Comparison of ENCODE assay signal across 8 mouse cellular contexts in the genomic region with DNA sequence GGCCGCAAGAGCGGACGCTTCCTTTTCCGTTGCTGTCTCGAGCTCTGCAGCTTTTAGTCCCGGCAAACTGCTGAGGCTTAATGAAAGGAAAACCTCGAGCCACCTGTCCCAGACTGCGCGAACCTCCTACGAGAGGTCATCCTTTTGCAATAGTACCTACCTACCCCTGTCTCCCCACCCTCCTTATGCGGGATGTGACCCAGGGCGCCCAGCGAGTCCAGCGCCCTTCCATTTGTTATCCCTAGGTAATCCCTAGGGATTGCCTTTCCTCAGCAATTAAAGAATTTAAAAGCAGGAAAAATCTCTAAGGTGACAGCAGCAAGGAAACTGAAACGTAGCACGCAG. TPM values are rescaled to one million over a fixed set of nuclear protein-coding genes. Genes with fewer than 3 reads are reported as not detected.
DNase-seq lines count a peak whose midpoint lies in the region; ATAC-seq and TF ChIP-seq lines count a peak whose summit lies in the region.

No protein-coding gene starts in this region.

- H3K9ac ChIP-seq in kidney, embryonic 16.5 days (replicated peaks; ENCODE audit: low read length), result peak overlapping the region; percentile 67
- peak overlapping the region; percentile 74 for H3K9ac ChIP-seq in embryonic facial prominence, embryonic 14.5 days (ENCODE audit: low read depth, low read length)
- peak overlapping the region; percentile 43 for H3K9ac ChIP-seq in intestine, postnatal 0 days (ENCODE audit: low read depth, low read length)
- peak overlapping the region; percentile 73 for H3K9ac ChIP-seq in neural tube, embryonic 12.5 days

- peak overlapping the region; percentile 52 for H3K4me3 ChIP-seq in kidney, embryonic 16.5 days (ENCODE audit: low read length)
- H3K4me3 ChIP-seq in embryonic facial prominence, embryonic 14.5 days (ENCODE audit: low read depth, low read length), result peak overlapping the region; percentile 48
- H3K4me3 ChIP-seq in intestine, postnatal 0 days (ENCODE audit: low read depth, low read length), result peak overlapping the region; percentile 51
- peak overlapping the region; percentile 36 for H3K4me3 ChIP-seq in neural tube, embryonic 12.5 days

- WGBS in kidney, embryonic 16.5 days, result under 1% methylated on average over 16 of the region's 16 CpGs
- WGBS in embryonic facial prominence, embryonic 14.5 days, result under 1% methylated on average over 16 of the region's 16 CpGs
- under 1% methylated on average over 16 of the region's 16 CpGs for WGBS in intestine, postnatal 0 days
- 1% methylated on average over 16 of the region's 16 CpGs for WGBS in neural tube, embryonic 12.5 days

- TF ChIP-seq CTCF in intestine, postnatal 0 days (IDR thresholded peaks at IDR 0.05; ENCODE audit: low read depth), result no peak

- H3K36me3 ChIP-seq in kidney, embryonic 16.5 days (ENCODE audit: insufficient read depth, low read length), result peaks cover 25% of the 10 kb centered on the region
- peaks cover 31% of the 10 kb centered on the region for H3K36me3 ChIP-seq in embryonic facial prominence, embryonic 14.5 days (ENCODE audit: control insufficient read depth, insufficient read depth, low read length)
- H3K36me3 ChIP-seq in intestine, postnatal 0 days (ENCODE audit: control insufficient read depth, insufficient read depth), result peaks cover 13% of the 10 kb centered on the region; the same call in 1 of the 2 replicates
- H3K36me3 ChIP-seq in neural tube, embryonic 12.5 days, result peaks cover 25% of the 10 kb centered on the region

- peaks cover 11% of the 10 kb centered on the region; the same call in 1 of the 2 replicates for H3K4me1 ChIP-seq in kidney, embryonic 16.5 days (ENCODE audit: insufficient read depth, low read length)
- H3K4me1 ChIP-seq in embryonic facial prominence, embryonic 14.5 days (ENCODE audit: control insufficient read depth, insufficient read depth, low read length), result peaks cover 3% of the 10 kb centered on the region; the same call in 1 of the 2 replicates
- no peaks in the 10 kb centered on the region for H3K4me1 ChIP-seq in intestine, postnatal 0 days (replicated peaks; ENCODE audit: control insufficient read depth, insufficient read depth, low read length)
- no peaks in the 10 kb centered on the region for H3K4me1 ChIP-seq in neural tube, embryonic 12.5 days

- no peak overlapping the region for H3K27ac ChIP-seq in kidney, embryonic 16.5 days (ENCODE audit: low read length)
- peak overlapping the region; percentile 79; the same call in 1 of the 2 replicates for H3K27ac ChIP-seq in embryonic facial prominence, embryonic 14.5 days (replicated peaks; ENCODE audit: low read depth, low read length)
- peak overlapping the region; percentile 4; the same call in 1 of the 2 replicates for H3K27ac ChIP-seq in intestine, postnatal 0 days (ENCODE audit: low read depth, low read length)
- H3K27ac ChIP-seq in neural tube, embryonic 12.5 days, result no peak overlapping the region

- H3K9me3 ChIP-seq in kidney, embryonic 16.5 days (ENCODE audit: low read length), result peaks cover 13% of the 10 kb centered on the region
- H3K9me3 ChIP-seq in embryonic facial prominence, embryonic 14.5 days (ENCODE audit: control insufficient read depth, low read length), result peaks cover 15% of the 10 kb centered on the region
- H3K9me3 ChIP-seq in intestine, postnatal 0 days (ENCODE audit: control insufficient read depth), result no peaks in the 10 kb centered on the region
- H3K9me3 ChIP-seq in neural tube, embryonic 12.5 days, result peaks cover 13% of the 10 kb centered on the region; the same call in 1 of the 2 replicates

- ATAC-seq in kidney, embryonic 16.5 days (ENCODE audit: low FRiP score, low TSS enrichment), result peak; percentile 80; the same call in 1 of the 2 replicates
- no peak; the same call in 1 of the 2 replicates for ATAC-seq in embryonic facial prominence, embryonic 14.5 days (ENCODE audit: low read depth)
- peak; percentile 60; the same call in 1 of the 2 replicates for ATAC-seq in intestine, postnatal 0 days
- ATAC-seq in neural tube, embryonic 12.5 days (ENCODE audit: low FRiP score, low read depth), result peak; percentile 84

- H3K4me2 ChIP-seq in kidney, embryonic 16.5 days (replicated peaks; ENCODE audit: low read depth, low read length), result peak overlapping the region; percentile 72
- H3K4me2 ChIP-seq in embryonic facial prominence, embryonic 14.5 days (ENCODE audit: low read depth, low read length), result peak overlapping the region; percentile 83
- peak overlapping the region; percentile 84 for H3K4me2 ChIP-seq in intestine, postnatal 0 days (replicated peaks; ENCODE audit: low read depth)
- peak overlapping the region; percentile 65 for H3K4me2 ChIP-seq in neural tube, embryonic 12.5 days (replicated peaks)

- H3K27me3 ChIP-seq in kidney, embryonic 16.5 days (ENCODE audit: insufficient read depth, low read length), result no peaks in the 10 kb centered on the region
- H3K27me3 ChIP-seq in embryonic facial prominence, embryonic 14.5 days (replicated peaks; ENCODE audit: control insufficient read depth, insufficient read depth, low read length), result no peaks in the 10 kb centered on the region
- H3K27me3 ChIP-seq in intestine, postnatal 0 days (replicated peaks; ENCODE audit: control insufficient read depth, insufficient read depth, low read length), result no peaks in the 10 kb centered on the region
- no peaks in the 10 kb centered on the region for H3K27me3 ChIP-seq in neural tube, embryonic 12.5 days (replicated peaks)

- DNase-seq in kidney, postnatal 4 days, result no peak
- no peak for DNase-seq in embryonic facial prominence, embryonic 14.5 days (ENCODE audit: low spot score)
- no peak for DNase-seq in embryo, embryonic 11 days
- DNase-seq in cerebellum, adult 18-20 months, result no peak
- no peak for DNase-seq in thymus, postnatal 14 days

RNA-seq across cellular contexts. Expression of a gene that starts 0.3 kb away (rescaled TPM):
- 9.0 and 9.9 TPM in 2 replicates for polyA plus RNA-seq in kidney, embryonic 16.5 days (2015; fragmentation: Nextera tagmentation; extraction: Ambion mirVana)
- polyA plus RNA-seq in embryonic facial prominence, embryonic 14.5 days (2014; fragmentation: Nextera tagmentation; extraction: Ambion mirVana), result 10.1 and 11.3 TPM in 2 replicates
- 0.77 and 1.1 TPM in 2 replicates for polyA plus RNA-seq in intestine, postnatal 0 days (2015; fragmentation: Nextera tagmentation; extraction: Ambion mirVana)
- 11.5 and 13.6 TPM in 2 replicates for polyA plus RNA-seq in neural tube, embryonic 12.5 days (2016; fragmentation: Nextera tagmentation; extraction: Ambion mirVana)

RNA-seq across cellular contexts. Expression of a gene that starts 15.0 kb away (rescaled TPM):
- 13.6 and 17.5 TPM in 2 replicates for polyA plus RNA-seq in kidney, embryonic 16.5 days (2015; fragmentation: Nextera tagmentation; extraction: Ambion mirVana)
- polyA plus RNA-seq in embryonic facial prominence, embryonic 14.5 days (2014; fragmentation: Nextera tagmentation; extraction: Ambion mirVana), result 10.8 and 11.9 TPM in 2 replicates
- polyA plus RNA-seq in intestine, postnatal 0 days (2015; fragmentation: Nextera tagmentation; extraction: Ambion mirVana), result 4.3 and 5.8 TPM in 2 replicates
- 25.5 and 26.4 TPM in 2 replicates for polyA plus RNA-seq in neural tube, embryonic 12.5 days (2016; fragmentation: Nextera tagmentation; extraction: Ambion mirVana)

RNA-seq across cellular contexts. Expression of a gene that starts 30.9 kb away (rescaled TPM):
- polyA plus RNA-seq in kidney, embryonic 16.5 days (2015; fragmentation: Nextera tagmentation; extraction: Ambion mirVana), result 36.0 and 38.8 TPM in 2 replicates
- polyA plus RNA-seq in embryonic facial prominence, embryonic 14.5 days (2014; fragmentation: Nextera tagmentation; extraction: Ambion mirVana), result 34.2 and 38.0 TPM in 2 replicates
- 12.5 and 15.6 TPM in 2 replicates for polyA plus RNA-seq in intestine, postnatal 0 days (2015; fragmentation: Nextera tagmentation; extraction: Ambion mirVana)
- 27.4 and 32.4 TPM in 2 replicates for polyA plus RNA-seq in neural tube, embryonic 12.5 days (2016; fragmentation: Nextera tagmentation; extraction: Ambion mirVana)

Comparison
In these comparisons a context has a peak if more than half of its experiments do, and no peak if none do; other contexts are left out.
1. H3K27ac ChIP-seq: peak in embryonic facial prominence, embryonic 14.5 days (single experiment) and intestine, postnatal 0 days (single experiment); none in kidney, embryonic 16.5 days (single experiment) and neural tube, embryonic 12.5 days (single experiment).
2. Peak in every context shown above with its lines, with median percentiles within 50 percentile points of each other: H3K4me2 ChIP-seq, H3K4me3 ChIP-seq and H3K9ac ChIP-seq.